Mouse (Mus musculus) midbrain, embryonic 12.5 days (tissue): ENCODE results near the gene Lemd1. TPM values are rescaled to one million over a fixed set of nuclear protein-coding genes. Genes with fewer than 3 reads are reported as not detected.

Experiments
- ATAC-seq: fragments of 200-750 bp; cut with Nextera tagmentation; 2 replicates; pipeline ENCODE4 v1.8.0; 2017; ENCODE audit warnings: low read depth, moderate TSS enrichment, moderate library complexity; ENCODE audit not compliant: low FRiP score
- H3K27ac ChIP-seq: fragments of 300-500 bp; sonication (generic); replicated peaks from 2 replicates; pipeline ENCODE4 v1.5.1; 2016; ENCODE audit warnings: mild to moderate bottlenecking
- H3K27me3 ChIP-seq: fragments of 300-500 bp; sonication (generic); 2 replicates; pipeline ENCODE4 v1.6.1; 2016; ENCODE audit warnings: mild to moderate bottlenecking
- H3K36me3 ChIP-seq: fragments of 300-500 bp; sonication (generic); 2 replicates; pipeline ENCODE4 v1.6.1; 2016
- H3K4me1 ChIP-seq: fragments of 300-500 bp; sonication (generic); 2 replicates; pipeline ENCODE4 v1.6.1; 2016
- H3K4me2 ChIP-seq: fragments of 300-500 bp; sonication (generic); replicated peaks from 2 replicates; pipeline ENCODE4 v1.6.1; 2016; ENCODE audit warnings: mild to moderate bottlenecking, moderate library complexity
- H3K4me3 ChIP-seq: fragments of 300-500 bp; sonication (generic); 2 replicates; pipeline ENCODE4 v1.5.1; 2016; ENCODE audit warnings: mild to moderate bottlenecking
- H3K9ac ChIP-seq: fragments of 300-500 bp; sonication (generic); replicated peaks from 2 replicates; pipeline ENCODE4 v1.6.1; 2016; ENCODE audit warnings: mild to moderate bottlenecking, moderate library complexity
- H3K9me3 ChIP-seq: fragments of 300-500 bp; sonication (generic); 2 replicates; pipeline ENCODE4 v1.6.1; 2016; ENCODE audit warnings: mild to moderate bottlenecking
- WGBS: fragments of 180-500 bp; shearing (Covaris S2); methylation state at CpG from one replicate; pipeline ENCODE4 v1.1.7; 2016; 5-methylcytosine and 5-hydroxymethylcytosine counted together
- polyA plus RNA-seq: library from polyadenylated mRNA; unstranded; fragments of >200 nt; fragmentation: Nextera tagmentation; extraction: Ambion mirVana; gene quantifications from 2 replicates; pipeline ENCODE4 v1.2.1, GENCODE M21; 2016

The Lemd1 gene
- polyA plus RNA-seq, 1 experiment from 2014 or later: 15.6 TPM

GRCm38 (mm10) chr1:132229667-132230066 is 38.4 kb downstream of the Lemd1 start, which contains the start of gene Gm10188:
Gm10188 (minus strand) TSS chr1:132229767.
- no peak within 1 kb of the TSS for H3K4me3 ChIP-seq
- peaks cover 3% of the 10 kb centered on the region; the same call in 1 of the 2 replicates for H3K4me1 ChIP-seq
- no peak for ATAC-seq
- H3K36me3 ChIP-seq: no peaks in the 10 kb centered on the region
- H3K27me3 ChIP-seq: 0 out of 2 replicates have a peak, but pooled peaks cover 5% of the 10 kb centered on the region
- H3K9me3 ChIP-seq: no peaks in the 10 kb centered on the region
- no peak within 1 kb of the TSS for H3K4me2 ChIP-seq
- H3K9ac ChIP-seq: no peak within 1 kb of the TSS
- H3K27ac ChIP-seq: no peak within 1 kb of the TSS
- WGBS: 92% methylated on average over 3 of the region's 3 CpGs

GRCm38 (mm10) chr1:132231470-132232274 is 40.4 kb downstream of the Lemd1 start:
- peaks cover 3% of the 10 kb centered on the region; the same call in 1 of the 2 replicates for H3K4me1 ChIP-seq
- no peaks in the 10 kb centered on the region for H3K9me3 ChIP-seq
- no peak for ATAC-seq
- H3K9ac ChIP-seq: no peak overlapping the region
- no peaks in the 10 kb centered on the region for H3K36me3 ChIP-seq
- peaks cover 16% of the 10 kb centered on the region for H3K27me3 ChIP-seq
- no peak overlapping the region for H3K4me3 ChIP-seq
- WGBS: 28% methylated on average over 7 of the region's 7 CpGs
- peak overlapping the region; percentile 63; the same call in 1 of the 2 replicates for H3K27ac ChIP-seq
- no peak overlapping the region for H3K4me2 ChIP-seq

GRCm38 (mm10) chr1:132233566-132233965 is 42.3 kb downstream of the Lemd1 start:
- no peak overlapping the region for H3K4me2 ChIP-seq
- WGBS: 25% methylated on average over 12 of the region's 12 CpGs
- no peaks in the 10 kb centered on the region for H3K36me3 ChIP-seq
- no peak overlapping the region for H3K27ac ChIP-seq
- H3K4me3 ChIP-seq: no peak overlapping the region
- no peak overlapping the region for H3K9ac ChIP-seq
- no peak for ATAC-seq
- peaks cover 7% of the 10 kb centered on the region; the same call in 1 of the 2 replicates for H3K4me1 ChIP-seq
- H3K9me3 ChIP-seq: no peaks in the 10 kb centered on the region
- H3K27me3 ChIP-seq: peaks cover 21% of the 10 kb centered on the region

- Histone ChIP-seq H3K27ac (no peak overlapping the region), H3K36me3 (no peaks in the 10 kb centered on the region), H3K9me3 (no peaks in the 10 kb centered on the region), H3K9ac (no peak overlapping the region), H3K27me3 (peaks cover 21% of the 10 kb centered on the region), H3K4me3 (no peak overlapping the region), H3K4me1 (peaks cover 7% of the 10 kb centered on the region; the same call in 1 of the 2 replicates), H3K4me2 (no peak overlapping the region)
- WGBS: 76% methylated on average over 9 of the region's 9 CpGs
- ATAC-seq: no peak
These were observed 43.6 kb downstream of the Lemd1 start for GRCm38 (mm10) chr1:132234757-132235273.

GRCm38 (mm10) chr1:132237585-132238159 is 46.4 kb downstream of the Lemd1 start:
- H3K4me1 ChIP-seq: 0 out of 2 replicates have a peak, but pooled peaks cover 4% of the 10 kb centered on the region
- H3K9me3 ChIP-seq: no peaks in the 10 kb centered on the region
- H3K9ac ChIP-seq: no peak overlapping the region
- WGBS: 23% methylated on average over 6 of the region's 6 CpGs
- no peaks in the 10 kb centered on the region for H3K36me3 ChIP-seq
- no peak for ATAC-seq
- H3K4me3 ChIP-seq: no peak overlapping the region
- H3K27me3 ChIP-seq: peaks cover 21% of the 10 kb centered on the region
- no peak overlapping the region for H3K27ac ChIP-seq
- H3K4me2 ChIP-seq: no peak overlapping the region

- no peaks in the 10 kb centered on the region for H3K27me3 ChIP-seq
- H3K4me2 ChIP-seq: no peak overlapping the region
- no peaks in the 10 kb centered on the region for H3K9me3 ChIP-seq
- H3K4me3 ChIP-seq: no peak overlapping the region
- no peaks in the 10 kb centered on the region for H3K4me1 ChIP-seq
- no peak for ATAC-seq
- WGBS: 78% methylated on average over 5 of the region's 5 CpGs
- no peaks in the 10 kb centered on the region for H3K36me3 ChIP-seq
- no peak overlapping the region for H3K27ac ChIP-seq
- H3K9ac ChIP-seq: no peak overlapping the region
These were observed 53.8 kb downstream of the Lemd1 start for GRCm38 (mm10) chr1:132245010-132245409.

- no peaks in the 10 kb centered on the region for H3K9me3 ChIP-seq
- H3K9ac ChIP-seq: no peak overlapping the region
- H3K27ac ChIP-seq: no peak overlapping the region
- no peak overlapping the region for H3K4me2 ChIP-seq
- ATAC-seq: no peak
- no peaks in the 10 kb centered on the region for H3K36me3 ChIP-seq
- WGBS: 70% methylated on average over 6 of the region's 6 CpGs
- no peak overlapping the region for H3K4me3 ChIP-seq
- H3K27me3 ChIP-seq: no peaks in the 10 kb centered on the region
- H3K4me1 ChIP-seq: no peaks in the 10 kb centered on the region
These were observed 54.9 kb downstream of the Lemd1 start for GRCm38 (mm10) chr1:132246137-132246536.

- Histone ChIP-seq H3K4me2 (no peak overlapping the region), H3K4me1 (no peaks in the 10 kb centered on the region), H3K27ac (no peak overlapping the region), H3K9me3 (no peaks in the 10 kb centered on the region), H3K27me3 (no peaks in the 10 kb centered on the region), H3K36me3 (no peaks in the 10 kb centered on the region), H3K9ac (no peak overlapping the region), H3K4me3 (no peak overlapping the region)
- ATAC-seq: no peak
- WGBS: 89% methylated on average over 4 of the region's 4 CpGs
These were observed 55.4 kb downstream of the Lemd1 start for GRCm38 (mm10) chr1:132246641-132247040.

GRCm38 (mm10) chr1:132254467-132254866 is 63.2 kb downstream of the Lemd1 start:
- 91% methylated on average over 6 of the region's 6 CpGs for WGBS

GRCm38 (mm10) chr1:132260331-132260730 is 69.1 kb downstream of the Lemd1 start:
- 88% methylated on average over 1 of the region's 1 CpGs for WGBS
- Histone ChIP-seq H3K27me3 (no peaks in the 10 kb centered on the region; the same call in 1 of the 2 replicates), H3K9me3 (no peaks in the 10 kb centered on the region)

More at GRCm38 (mm10) chr1:132254467-132254866, 63.2 kb downstream of the Lemd1 start:
- Histone ChIP-seq H3K4me3 (no peak overlapping the region), H3K27me3 (no peaks in the 10 kb centered on the region; the same call in 1 of the 2 replicates), H3K27ac (no peak overlapping the region), H3K9me3 (no peaks in the 10 kb centered on the region), H3K9ac (no peak overlapping the region), H3K4me2 (no peak overlapping the region), H3K4me1 (no peaks in the 10 kb centered on the region), H3K36me3 (no peaks in the 10 kb centered on the region)
- no peak for ATAC-seq

GRCm38 (mm10) chr1:132261058-132261457 is 69.8 kb downstream of the Lemd1 start:
- WGBS: 76% methylated on average over 5 of the region's 5 CpGs
- Histone ChIP-seq H3K9me3 (no peaks in the 10 kb centered on the region), H3K27me3 (no peaks in the 10 kb centered on the region; the same call in 1 of the 2 replicates), H3K4me2 (no peak overlapping the region), H3K4me3 (no peak overlapping the region), H3K36me3 (no peaks in the 10 kb centered on the region), H3K4me1 (peaks cover 5% of the 10 kb centered on the region; the same call in 1 of the 2 replicates), H3K27ac (no peak overlapping the region), H3K9ac (no peak overlapping the region)
- no peak for ATAC-seq

More at GRCm38 (mm10) chr1:132260331-132260730, 69.1 kb downstream of the Lemd1 start:
- Histone ChIP-seq H3K4me2 (no peak overlapping the region), H3K4me3 (no peak overlapping the region), H3K36me3 (no peaks in the 10 kb centered on the region), H3K4me1 (peaks cover 5% of the 10 kb centered on the region; the same call in 1 of the 2 replicates), H3K27ac (no peak overlapping the region), H3K9ac (no peak overlapping the region)
- no peak for ATAC-seq

GRCm38 (mm10) chr1:132263618-132264017 is 72.4 kb downstream of the Lemd1 start:
- Histone ChIP-seq H3K27ac (no peak overlapping the region), H3K9ac (no peak overlapping the region), H3K4me1 (peaks cover 9% of the 10 kb centered on the region; the same call in 1 of the 2 replicates), H3K9me3 (no peaks in the 10 kb centered on the region), H3K27me3 (0 out of 2 replicates have a peak, but pooled peaks cover 3% of the 10 kb centered on the region), H3K4me2 (no peak overlapping the region), H3K4me3 (no peak overlapping the region), H3K36me3 (no peaks in the 10 kb centered on the region)
- no peak for ATAC-seq
- 79% methylated on average over 4 of the region's 4 CpGs for WGBS
